7 mouse cellular contexts compared by ENCODE assay signal in genomic region chr4:136021549-136022047, GRCm38 (mm10). TPM values are rescaled to one million over a fixed set of nuclear protein-coding genes. Genes with fewer than 3 reads are reported as not detected.
DNase-seq lines count a peak whose midpoint lies in the region; ATAC-seq lines count a peak whose summit lies in the region.

TSS of gene Eloa (minus strand) at chr4:136021763.

- no peaks in the 10 kb centered on the region for H3K9me3 ChIP-seq in embryonic facial prominence, embryonic 12.5 days
- H3K9me3 ChIP-seq in limb, embryonic 11.5 days (ENCODE audit: control insufficient read depth, low read length), result no peaks in the 10 kb centered on the region
- no peaks in the 10 kb centered on the region for H3K9me3 ChIP-seq in midbrain, embryonic 14.5 days (ENCODE audit: control insufficient read depth, low read length)

- peak within 1 kb of the TSS; percentile 96 for H3K4me2 ChIP-seq in embryonic facial prominence, embryonic 12.5 days (replicated peaks)
- H3K4me2 ChIP-seq in limb, embryonic 11.5 days (ENCODE audit: low read depth, severe bottlenecking), result peak within 1 kb of the TSS; percentile 67
- peak within 1 kb of the TSS; percentile 97 for H3K4me2 ChIP-seq in midbrain, embryonic 14.5 days (ENCODE audit: low read length)

- peaks cover 11% of the 10 kb centered on the region; the same call in 1 of the 2 replicates for H3K4me1 ChIP-seq in embryonic facial prominence, embryonic 12.5 days
- H3K4me1 ChIP-seq in limb, embryonic 11.5 days (ENCODE audit: control insufficient read depth, insufficient read depth, low read length), result peaks cover 4% of the 10 kb centered on the region
- H3K4me1 ChIP-seq in midbrain, embryonic 14.5 days (ENCODE audit: control insufficient read depth, insufficient read depth, low read length), result peaks cover 14% of the 10 kb centered on the region

- under 1% methylated on average over 48 of the region's 48 CpGs for WGBS in embryonic facial prominence, embryonic 12.5 days
- 0% methylated on average over 48 of the region's 48 CpGs for WGBS in limb, embryonic 11.5 days
- WGBS in midbrain, embryonic 14.5 days, result under 1% methylated on average over 48 of the region's 48 CpGs

- H3K9ac ChIP-seq in embryonic facial prominence, embryonic 12.5 days, result peak within 1 kb of the TSS; percentile 99
- peak within 1 kb of the TSS; percentile 91 for H3K9ac ChIP-seq in limb, embryonic 11.5 days (ENCODE audit: low read length)
- peak within 1 kb of the TSS; percentile 97 for H3K9ac ChIP-seq in midbrain, embryonic 14.5 days (replicated peaks; ENCODE audit: low read length)

- DNase-seq in adrenal gland, postnatal 25 days, result peak; percentile 100
- DNase-seq in heart, adult 11 months, result peak; percentile 100
- peak; percentile 100 for DNase-seq in kidney, adult 18-20 months
- peak; percentile 100 for DNase-seq in limb, embryonic 11.5 days (ENCODE audit: low spot score)
- DNase-seq in midbrain, embryonic 14.5 days, result peak; percentile 97
- DNase-seq in spleen, adult 18-20 months, result peak; percentile 100

- H3K27me3 ChIP-seq in embryonic facial prominence, embryonic 12.5 days, result no peaks in the 10 kb centered on the region
- no peaks in the 10 kb centered on the region for H3K27me3 ChIP-seq in limb, embryonic 11.5 days (ENCODE audit: control insufficient read depth, insufficient read depth, low read length)
- H3K27me3 ChIP-seq in midbrain, embryonic 14.5 days (ENCODE audit: control insufficient read depth, insufficient read depth, low read length), result no peaks in the 10 kb centered on the region

- peak within 1 kb of the TSS; percentile 100 for H3K4me3 ChIP-seq in embryonic facial prominence, embryonic 12.5 days
- peak within 1 kb of the TSS; percentile 97 for H3K4me3 ChIP-seq in limb, embryonic 11.5 days (ENCODE audit: low read depth, low read length)
- H3K4me3 ChIP-seq in midbrain, embryonic 14.5 days (replicated peaks; ENCODE audit: low read depth, low read length), result peak within 1 kb of the TSS; percentile 90

- no peaks in the 10 kb centered on the region for H3K36me3 ChIP-seq in embryonic facial prominence, embryonic 12.5 days
- no peaks in the 10 kb centered on the region; the same call in 1 of the 2 replicates for H3K36me3 ChIP-seq in limb, embryonic 11.5 days (ENCODE audit: control insufficient read depth, insufficient read depth, low read length)
- no peaks in the 10 kb centered on the region for H3K36me3 ChIP-seq in midbrain, embryonic 14.5 days (ENCODE audit: control insufficient read depth, insufficient read depth, low read length)

- ATAC-seq in embryonic facial prominence, embryonic 12.5 days (ENCODE audit: insufficient number of reproducible peaks, insufficient read depth, low FRiP score, low TSS enrichment), result peak; percentile 98
- peak; percentile 99 for ATAC-seq in limb, embryonic 11.5 days (ENCODE audit: insufficient number of reproducible peaks, low FRiP score, low TSS enrichment, low read depth)
- ATAC-seq in midbrain, embryonic 14.5 days (ENCODE audit: low FRiP score, low TSS enrichment), result peak; percentile 98

- peak within 1 kb of the TSS; percentile 91 for H3K27ac ChIP-seq in embryonic facial prominence, embryonic 12.5 days
- peak within 1 kb of the TSS; percentile 52; the same call in 1 of the 2 replicates for H3K27ac ChIP-seq in limb, embryonic 11.5 days (replicated peaks; ENCODE audit: low read depth, low read length)
- peak within 1 kb of the TSS; percentile 81 for H3K27ac ChIP-seq in midbrain, embryonic 14.5 days (replicated peaks; ENCODE audit: low read depth, low read length)

RNA-seq across cellular contexts. Expression of gene Eloa, which starts in this region (rescaled TPM):
- total RNA-seq in adrenal gland, postnatal 25 days (2021), result 40.8 and 42.3 TPM in 2 replicates
- 41.9 and 43.4 TPM in 2 replicates for polyA plus RNA-seq in embryonic facial prominence, embryonic 12.5 days (2016; fragmentation: Nextera tagmentation; extraction: Ambion mirVana)
- 45.8 and 47.3 TPM in 2 replicates for polyA plus RNA-seq in limb, embryonic 11.5 days (2014; fragmentation: Nextera tagmentation; extraction: Ambion mirVana)
- polyA plus RNA-seq in midbrain, embryonic 14.5 days (2014; fragmentation: Nextera tagmentation; extraction: Ambion mirVana), result 25.0 and 33.8 TPM in 2 replicates

Comparison
In these comparisons a context has a peak if more than half of its experiments do, and no peak if none do; other contexts are left out.
1. Peak in every context shown above with its lines: DNase-seq, ATAC-seq, H3K4me3 ChIP-seq and H3K27ac ChIP-seq.